Mouse (Mus musculus): Measurements from ENCODE around the gene Efcab9. TPM values are rescaled to one million over a fixed set of nuclear protein-coding genes. Genes with fewer than 3 reads are reported as not detected.

The Efcab9 gene
- polyA plus RNA-seq, 1 experiment: 0.97 TPM

GRCm38 (mm10) chr11:32486621-32487020 lies 45.3 kb downstream of the Efcab9 start:
- 38% methylated on average over 3 of the region's 3 CpGs for WGBS
- DNase-seq: no peak
- H3K27ac ChIP-seq (ENCODE audit: insufficient read depth, low read length): no peak overlapping the region
- peaks cover 9% of the 10 kb centered on the region for H3K4me1 ChIP-seq (ENCODE audit: control insufficient read depth, insufficient read depth, low read length)
- no peak overlapping the region for H3K4me3 ChIP-seq (replicated peaks; ENCODE audit: insufficient read depth, low read depth, low read length)
- H3K27me3 ChIP-seq (ENCODE audit: control insufficient read depth, insufficient read depth, low read length): no peaks in the 10 kb centered on the region
- TF ChIP-seq POLR2A (IDR thresholded peaks at IDR 0.05; ENCODE audit: borderline replicate concordance, insufficient read depth, low read length) (no peak), CTCF (IDR thresholded peaks at IDR 0.05; ENCODE audit: borderline replicate concordance, insufficient read depth, low read depth, low read length) (no peak)

GRCm38 (mm10) chr11:32485290-32485689 lies 46.6 kb downstream of the Efcab9 start:
- no peak overlapping the region for H3K4me3 ChIP-seq (replicated peaks; ENCODE audit: insufficient read depth, low read depth, low read length)
- H3K27ac ChIP-seq (ENCODE audit: insufficient read depth, low read length): no peak overlapping the region
- 72% methylated on average over 3 of the region's 3 CpGs for WGBS
- H3K27me3 ChIP-seq (ENCODE audit: control insufficient read depth, insufficient read depth, low read length): no peaks in the 10 kb centered on the region
- no peak for TF ChIP-seq CTCF (IDR thresholded peaks at IDR 0.05; ENCODE audit: borderline replicate concordance, insufficient read depth, low read depth, low read length)
- TF ChIP-seq POLR2A (IDR thresholded peaks at IDR 0.05; ENCODE audit: borderline replicate concordance, insufficient read depth, low read length): no peak
- no peak for DNase-seq
- H3K4me1 ChIP-seq (ENCODE audit: control insufficient read depth, insufficient read depth, low read length): peaks cover 11% of the 10 kb centered on the region

GRCm38 (mm10) chr11:32481525-32481924 lies 50.4 kb downstream of the Efcab9 start:
- WGBS: 32% methylated on average over 2 of the region's 2 CpGs
- H3K4me1 ChIP-seq (ENCODE audit: control insufficient read depth, insufficient read depth, low read length): peaks cover 11% of the 10 kb centered on the region
- peak; percentile 41 to 83 for DNase-seq
- H3K4me3 ChIP-seq (replicated peaks; ENCODE audit: insufficient read depth, low read depth, low read length): no peak overlapping the region
- H3K27me3 ChIP-seq (ENCODE audit: control insufficient read depth, insufficient read depth, low read length): no peaks in the 10 kb centered on the region
- H3K27ac ChIP-seq (ENCODE audit: insufficient read depth, low read length): no peak overlapping the region
- TF ChIP-seq CTCF (IDR thresholded peaks at IDR 0.05; ENCODE audit: borderline replicate concordance, insufficient read depth, low read depth, low read length): no peak
- no peak for TF ChIP-seq POLR2A (IDR thresholded peaks at IDR 0.05; ENCODE audit: borderline replicate concordance, insufficient read depth, low read length)

DNA sequence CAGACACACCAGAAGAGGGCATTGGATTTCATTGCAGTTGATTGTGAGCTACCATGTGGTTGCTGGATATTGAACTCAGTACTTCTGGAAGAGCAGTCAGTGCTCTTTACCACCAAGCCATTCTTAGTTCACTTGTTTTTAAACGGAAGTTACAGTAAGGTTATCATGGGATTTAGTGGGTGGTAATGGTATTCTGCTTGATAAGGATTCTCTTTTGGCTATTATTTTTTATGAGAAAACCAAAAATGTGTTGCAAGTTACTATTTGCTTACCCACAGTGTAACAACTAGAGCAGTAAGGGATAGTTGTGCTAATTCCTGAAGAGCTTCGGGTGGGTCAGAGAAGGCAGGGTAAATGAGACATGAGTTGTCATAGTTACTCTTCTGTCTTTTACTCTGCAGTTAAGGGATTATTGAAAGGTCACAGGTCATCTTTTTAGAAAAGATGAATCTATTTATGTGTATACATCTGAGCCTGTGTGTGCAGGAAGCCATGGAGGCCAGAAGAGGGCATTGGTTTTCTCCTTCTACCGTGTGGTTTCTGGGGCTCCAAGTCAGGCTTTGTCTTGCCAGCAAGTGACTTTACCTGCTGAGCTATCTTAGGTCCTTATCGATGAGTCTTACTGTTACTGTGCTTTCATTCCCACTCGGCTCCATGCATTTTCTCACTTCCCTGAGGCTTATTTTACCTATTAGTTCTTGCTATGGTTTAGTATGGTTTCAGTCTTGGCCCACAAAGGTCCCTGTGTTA lies 56.2 kb downstream of the Efcab9 start:
- no peak for DNase-seq
- Histone ChIP-seq H3K4me3 (replicated peaks; ENCODE audit: insufficient read depth, low read depth, low read length) (no peak overlapping the region), H3K4me1 (ENCODE audit: control insufficient read depth, insufficient read depth, low read length) (peaks cover 2% of the 10 kb centered on the region; the same call in 1 of the 2 replicates), H3K27me3 (ENCODE audit: control insufficient read depth, insufficient read depth, low read length) (no peaks in the 10 kb centered on the region), H3K27ac (ENCODE audit: insufficient read depth, low read length) (no peak overlapping the region)
- 78% methylated on average over 5 of the region's 5 CpGs for WGBS
- TF ChIP-seq CTCF (IDR thresholded peaks at IDR 0.05; ENCODE audit: borderline replicate concordance, insufficient read depth, low read depth, low read length): 0 out of 2 replicates have a peak, but pooled peaks have one; percentile 3
- TF ChIP-seq POLR2A (IDR thresholded peaks at IDR 0.05; ENCODE audit: borderline replicate concordance, insufficient read depth, low read length): no peak

GRCm38 (mm10) chr11:32474725-32475124 lies 57.2 kb downstream of the Efcab9 start:
- no peak overlapping the region for H3K4me3 ChIP-seq (replicated peaks; ENCODE audit: insufficient read depth, low read depth, low read length)
- 88% methylated on average over 3 of the region's 3 CpGs for WGBS
- 0 out of 2 replicates have a peak, but pooled peaks cover 2% of the 10 kb centered on the region for H3K4me1 ChIP-seq (ENCODE audit: control insufficient read depth, insufficient read depth, low read length)
- no peak for DNase-seq
- H3K27me3 ChIP-seq (ENCODE audit: control insufficient read depth, insufficient read depth, low read length): no peaks in the 10 kb centered on the region
- TF ChIP-seq CTCF (IDR thresholded peaks at IDR 0.05; ENCODE audit: borderline replicate concordance, insufficient read depth, low read depth, low read length) (no peak), POLR2A (IDR thresholded peaks at IDR 0.05; ENCODE audit: borderline replicate concordance, insufficient read depth, low read length) (no peak)
- H3K27ac ChIP-seq (ENCODE audit: insufficient read depth, low read length): no peak overlapping the region

Other genes starting within 250 kb of the Efcab9 start
- gene Hba-a1, start 248.6 kb downstream of the Efcab9 start, polyA plus RNA-seq (2012; rRNA removed): 188 and 435 TPM in 2 replicates
- gene Hbq1b, start 245.1 kb downstream of the Efcab9 start, polyA plus RNA-seq (2012; rRNA removed): 1.0 and 1.8 TPM in 2 replicates
- 435 and 992 TPM in 2 replicates for gene Hba-a2, start 235.6 kb downstream of the Efcab9 start, polyA plus RNA-seq (2012; rRNA removed)
- gene Hbq1a, start 232.0 kb downstream of the Efcab9 start, polyA plus RNA-seq (2012; rRNA removed): 1.1 TPM in 2 replicates
- gene Sh3pxd2b, start 184.3 kb downstream of the Efcab9 start, polyA plus RNA-seq (2012; rRNA removed): 9.1 TPM in 2 replicates
- 26.4 and 31.8 TPM in 2 replicates for gene Ubtd2, start 76.7 kb downstream of the Efcab9 start, polyA plus RNA-seq (2012; rRNA removed)
- 19.6 and 21.6 TPM in 2 replicates for gene Stk10, start 1.2 kb upstream of the Efcab9 start, polyA plus RNA-seq (2012; rRNA removed)
- 122 and 132 TPM in 2 replicates for gene Fbxw11, start 110.6 kb upstream of the Efcab9 start, polyA plus RNA-seq (2012; rRNA removed)